Mouse (Mus musculus): ENCODE measurements at regions not wholly inside any gene's neighbourhood (a gene's known extent, or its start where the extent isn't known, plus 50 kb on each side); places are given as distances from the start of the nearest gene placed in this dataset.

DNA sequence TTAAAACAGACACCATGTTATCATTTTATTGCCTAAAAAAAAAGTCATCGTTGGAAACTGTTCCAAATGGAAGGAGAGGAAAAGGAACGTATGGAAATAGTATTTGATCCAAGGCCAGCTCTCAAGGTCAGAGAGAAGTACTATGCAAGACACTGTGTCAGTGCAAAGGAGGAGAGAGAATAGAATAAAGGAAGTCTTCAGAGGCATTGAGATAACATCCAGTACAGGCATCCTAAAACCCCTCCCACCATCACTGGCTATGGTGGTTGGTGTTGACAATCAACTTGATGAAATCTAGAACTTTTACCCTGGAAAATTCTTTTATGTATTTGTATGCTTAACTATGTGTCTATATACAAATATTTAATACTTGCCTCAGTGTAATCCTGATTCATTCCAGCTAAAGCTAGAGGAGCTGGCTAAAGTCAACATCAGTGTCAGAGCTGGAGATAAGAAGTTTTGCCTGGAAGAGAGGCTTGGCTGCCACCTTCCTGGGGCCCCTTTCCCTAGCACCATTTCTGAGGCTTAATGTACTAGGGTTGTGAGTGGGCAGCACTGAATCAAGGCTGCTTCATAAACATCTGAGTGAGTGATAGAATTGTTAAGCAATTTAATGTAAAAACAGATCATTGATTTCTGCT is 104.1 kb upstream of the Tmtc1 start:
- DNase-seq (ENCODE audit: extremely low read depth) = no peak
- no peak overlapping the region for H3K27ac ChIP-seq (ENCODE audit: insufficient read depth, low read depth)
- H3K36me3 ChIP-seq (replicated peaks in 1 of 2; ENCODE audit: control insufficient read depth in 1 of 2, insufficient read depth in 1 of 2, low read length in 1 of 2) = no peaks in the 10 kb centered on the region
- no peak for TF ChIP-seq EP300 (IDR thresholded peaks at IDR 0.05; ENCODE audit: low read length)
- no peak for TF ChIP-seq TCF12 (IDR thresholded peaks at IDR 0.05; ENCODE audit: low read depth, low read length)
- TF ChIP-seq ZNF384 (IDR thresholded peaks at IDR 0.05; ENCODE audit: low read depth, low read length) = no peak
- no peak for TF ChIP-seq CTCF (conservative IDR thresholded peaks at IDR 0.05 in 1 of 2, IDR thresholded peaks at IDR 0.05 in 1 of 2; ENCODE audit: low read depth in 2 of 2, low read length in 2 of 2)
- no peak for TF ChIP-seq SIN3A (IDR thresholded peaks at IDR 0.05; ENCODE audit: low read length)
- TF ChIP-seq RCOR1 (conservative IDR thresholded peaks at IDR 0.05; ENCODE audit: low read depth, low read length) = no peak
- TF ChIP-seq CHD2 (IDR thresholded peaks at IDR 0.05; ENCODE audit: low read length) = no peak
- no peak for TF ChIP-seq MYC (IDR thresholded peaks at IDR 0.05; ENCODE audit: low read depth, low read length)
- TF ChIP-seq USF1 (IDR thresholded peaks at IDR 0.05; ENCODE audit: low read depth, low read length) = no peak
- no peak for TF ChIP-seq MXI1 (IDR thresholded peaks at IDR 0.05; ENCODE audit: low read depth, low read length)
- no peak for TF ChIP-seq ELF1 (IDR thresholded peaks at IDR 0.05; ENCODE audit: low read depth, low read length)
- TF ChIP-seq ZC3H11A (IDR thresholded peaks at IDR 0.05; ENCODE audit: low read depth, low read length) = no peak
- no peak for TF ChIP-seq UBTF (IDR thresholded peaks at IDR 0.05; ENCODE audit: low read depth, low read length)
- TF ChIP-seq HCFC1 (IDR thresholded peaks at IDR 0.05; ENCODE audit: low read depth, low read length) = no peak
- no peak for TF ChIP-seq JUND (conservative IDR thresholded peaks at IDR 0.05; ENCODE audit: low read depth, low read length)
- TF ChIP-seq TBP (conservative IDR thresholded peaks at IDR 0.05; ENCODE audit: low read depth, low read length) = no peak
- no peak for TF ChIP-seq MAZ (IDR thresholded peaks at IDR 0.05; ENCODE audit: low read depth, low read length)
- TF ChIP-seq BHLHE40 (IDR thresholded peaks at IDR 0.05; ENCODE audit: low read depth, low read length) = no peak
- TF ChIP-seq ETS1 (conservative IDR thresholded peaks at IDR 0.05; ENCODE audit: low read depth, low read length) = no peak
- no peaks in the 10 kb centered on the region for H3K4me1 ChIP-seq (ENCODE audit: control insufficient read depth in 1 of 2, insufficient read depth in 2 of 2)
- no peaks in the 10 kb centered on the region for H3K79me2 ChIP-seq (replicated peaks; ENCODE audit: control insufficient read depth, extremely low read depth, insufficient read depth, poor library complexity, severe bottlenecking)
- in situ Hi-C loops (cut with MboI; ENCODE audit: low pct_ligation_motif_present, low pct_unique_long_range_greater_than_20kb, low sequenced_read_pairs) = no loop called here
- no peak overlapping the region for H3K4me2 ChIP-seq (ENCODE audit: insufficient read depth, low read depth, poor library complexity, severe bottlenecking)
- dilution Hi-C loops (cut with MboI; ENCODE audit: extremely low pct_ligation_motif_present, extremely low pct_unique_long_range_greater_than_20kb, low sequenced_read_pairs) = no loop called here
- no peak overlapping the region for H3K9ac ChIP-seq (ENCODE audit: insufficient read depth, low read depth)
- no peak overlapping the region for H3K4me3 ChIP-seq (replicated peaks in 1 of 3; ENCODE audit: low read depth in 2 of 3, low read length in 2 of 3, poor library complexity in 1 of 3)
- H3K27me3 ChIP-seq (replicated peaks) = no peaks in the 10 kb centered on the region
- H3K9me3 ChIP-seq (replicated peaks; ENCODE audit: low read length) = no peaks in the 10 kb centered on the region

DNA sequence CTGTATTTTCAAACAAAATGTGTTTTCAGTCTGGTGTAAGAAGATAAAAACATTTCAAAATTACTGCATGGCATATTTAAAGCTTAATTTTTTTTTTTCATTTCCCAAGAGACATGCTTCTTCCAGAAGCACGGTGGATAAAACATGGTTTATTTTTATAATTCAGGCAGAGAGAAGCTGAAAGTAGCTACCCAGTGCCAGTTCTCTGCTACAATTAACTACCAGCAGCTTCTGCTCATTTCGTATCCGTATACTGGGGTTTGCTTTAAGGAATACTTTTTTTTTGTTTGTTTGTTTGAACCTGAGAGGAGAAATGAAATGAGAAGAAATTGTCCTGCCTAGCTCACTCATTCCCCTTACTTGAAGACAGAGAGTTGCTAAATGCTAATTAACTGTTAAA is 98.9 kb upstream of the Tmtc1 start:
- in situ Hi-C loops (cut with MboI; ENCODE audit: low pct_ligation_motif_present, low pct_unique_long_range_greater_than_20kb, low sequenced_read_pairs) = no loop called here
- H3K4me3 ChIP-seq (replicated peaks in 1 of 3; ENCODE audit: low read depth in 2 of 3, low read length in 2 of 3, poor library complexity in 1 of 3) = no peak overlapping the region
- no peaks in the 10 kb centered on the region for H3K36me3 ChIP-seq (replicated peaks in 1 of 2; ENCODE audit: control insufficient read depth in 1 of 2, insufficient read depth in 1 of 2, low read length in 1 of 2)
- no peaks in the 10 kb centered on the region for H3K9me3 ChIP-seq (replicated peaks; ENCODE audit: low read length)
- dilution Hi-C loops (cut with MboI; ENCODE audit: extremely low pct_ligation_motif_present, extremely low pct_unique_long_range_greater_than_20kb, low sequenced_read_pairs) = no loop called here
- no peaks in the 10 kb centered on the region for H3K27me3 ChIP-seq (replicated peaks)
- H3K4me1 ChIP-seq (ENCODE audit: control insufficient read depth in 1 of 2, insufficient read depth in 2 of 2) = no peaks in the 10 kb centered on the region
- no peak overlapping the region for H3K27ac ChIP-seq (ENCODE audit: insufficient read depth, low read depth)
- no peak overlapping the region for H3K9ac ChIP-seq (ENCODE audit: insufficient read depth, low read depth)
- TF ChIP-seq ETS1 (conservative IDR thresholded peaks at IDR 0.05; ENCODE audit: low read depth, low read length) = no peak
- no peak for TF ChIP-seq PAX5 (IDR thresholded peaks at IDR 0.05; ENCODE audit: low read length)
- TF ChIP-seq HCFC1 (IDR thresholded peaks at IDR 0.05; ENCODE audit: low read depth, low read length) = no peak
- TF ChIP-seq ZKSCAN1 (IDR thresholded peaks at IDR 0.05; ENCODE audit: borderline replicate concordance, low read depth, low read length) = no peak
- TF ChIP-seq CTCF (conservative IDR thresholded peaks at IDR 0.05 in 1 of 2, IDR thresholded peaks at IDR 0.05 in 1 of 2; ENCODE audit: low read depth in 2 of 2, low read length in 2 of 2) = no peak
- TF ChIP-seq POLR2AphosphoS2 (IDR thresholded peaks at IDR 0.05; ENCODE audit: low read depth, low read length) = no peak
- TF ChIP-seq SMC3 (IDR thresholded peaks at IDR 0.05; ENCODE audit: low read depth, low read length) = no peak
- TF ChIP-seq GABPA (IDR thresholded peaks at IDR 0.05; ENCODE audit: insufficient replicate concordance, low read depth, low read length) = no peak
- no peak for TF ChIP-seq EP300 (IDR thresholded peaks at IDR 0.05; ENCODE audit: low read length)
- TF ChIP-seq MAZ (IDR thresholded peaks at IDR 0.05; ENCODE audit: low read depth, low read length) = no peak
- TF ChIP-seq MAX (IDR thresholded peaks at IDR 0.05; ENCODE audit: low read length) = no peak
- no peak for TF ChIP-seq CHD2 (IDR thresholded peaks at IDR 0.05; ENCODE audit: low read length)
- no peaks in the 10 kb centered on the region for H3K79me2 ChIP-seq (replicated peaks; ENCODE audit: control insufficient read depth, extremely low read depth, insufficient read depth, poor library complexity, severe bottlenecking)
- no peak overlapping the region for H3K4me2 ChIP-seq (ENCODE audit: insufficient read depth, low read depth, poor library complexity, severe bottlenecking)
- no peak for DNase-seq (ENCODE audit: extremely low read depth)
